Mouse (Mus musculus): Measurements from ENCODE around the gene Tsfm.
A peak's percentile ranks its signal among the peaks of the same experiment; 100 is the strongest.

The Tsfm gene

DNA sequence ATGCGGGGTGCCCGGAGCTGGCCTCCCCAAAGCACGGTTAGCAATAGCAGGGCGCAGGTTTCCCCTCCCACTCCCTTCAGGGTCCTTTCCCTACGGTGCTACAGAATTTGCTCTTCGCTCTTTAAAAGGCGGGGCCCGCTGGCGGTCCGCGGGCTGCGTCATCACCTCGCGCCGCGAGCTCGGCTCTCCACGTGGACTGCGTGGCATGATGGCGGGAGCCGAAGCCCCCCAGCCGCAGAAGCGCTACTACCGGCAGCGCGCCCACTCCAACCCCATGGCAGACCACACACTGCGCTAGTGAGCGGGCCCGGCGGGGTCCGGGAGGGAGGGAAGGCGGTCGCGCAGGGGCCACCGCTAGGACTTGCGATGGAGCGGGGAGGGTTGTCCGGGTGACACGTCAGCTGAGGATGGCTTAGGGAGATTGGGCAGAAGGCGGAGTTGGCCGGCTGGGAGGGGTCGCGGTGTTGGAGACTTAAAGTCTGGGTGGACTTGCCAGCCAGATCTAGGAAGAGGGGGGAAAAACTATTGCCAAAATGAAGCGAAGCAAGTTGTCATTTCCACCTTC, 11.2 kb upstream of the Tsfm start:
- DNase-seq (ENCODE audit: low read depth, low spot score): peak; percentile 83

GRCm38 (mm10) chr10:127041274-127041766, 10.7 kb upstream of the Tsfm start, which contains the start of the genes Mettl1 and Eef1akmt3:
Gene Mettl1, plus strand, starts transcription at chr10:127041414.
Gene Eef1akmt3, minus strand, starts transcription at chr10:127041513.
- DNase-seq (ENCODE audit: low read depth, low spot score): no peak

GRCm38 (mm10) chr10:127040569-127041214, 10.1 kb upstream of the Tsfm start:
- no peak for DNase-seq (ENCODE audit: low read depth, low spot score)

GRCm38 (mm10) chr10:127037641-127038040, 7.0 kb upstream of the Tsfm start:
- DNase-seq (ENCODE audit: low read depth, low spot score): no peak

GRCm38 (mm10) chr10:127036273-127036672, 5.6 kb upstream of the Tsfm start:
- DNase-seq (ENCODE audit: low read depth, low spot score): no peak

GRCm38 (mm10) chr10:127033301-127033741, 2.7 kb upstream of the Tsfm start:
- no peak for DNase-seq (ENCODE audit: low read depth, low spot score)

- no peak for DNase-seq (ENCODE audit: low read depth, low spot score)
Measured at GRCm38 (mm10) chr10:127018422-127018821, 12.2 kb downstream of the Tsfm start.

GRCm38 (mm10) chr10:127017071-127017470, 13.6 kb downstream of the Tsfm start:
- DNase-seq (ENCODE audit: low read depth, low spot score): no peak

GRCm38 (mm10) chr10:127016488-127016887, 14.2 kb downstream of the Tsfm start:
- no peak for DNase-seq (ENCODE audit: low read depth, low spot score)

DNA sequence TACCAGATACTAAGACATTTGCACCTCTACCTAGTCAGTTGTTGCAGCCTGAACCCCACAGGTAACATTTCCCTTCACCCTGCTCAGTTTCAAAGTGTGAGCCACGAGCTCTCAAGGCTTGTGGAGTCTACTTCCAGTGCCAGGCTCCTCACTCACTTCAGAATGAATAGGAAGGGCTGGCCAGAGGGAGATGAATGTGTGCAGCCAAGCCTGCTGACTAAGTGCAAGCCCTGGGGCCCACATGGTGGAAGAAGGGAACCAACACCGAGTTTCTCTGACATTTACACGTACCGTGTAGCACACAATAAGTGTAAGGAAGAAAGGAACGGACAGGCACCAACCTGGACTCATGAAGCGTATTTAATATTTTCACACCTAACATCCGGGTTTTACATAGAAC, 26.8 kb downstream of the Tsfm start:
- no peak for DNase-seq (ENCODE audit: low read depth, low spot score)

DNA sequence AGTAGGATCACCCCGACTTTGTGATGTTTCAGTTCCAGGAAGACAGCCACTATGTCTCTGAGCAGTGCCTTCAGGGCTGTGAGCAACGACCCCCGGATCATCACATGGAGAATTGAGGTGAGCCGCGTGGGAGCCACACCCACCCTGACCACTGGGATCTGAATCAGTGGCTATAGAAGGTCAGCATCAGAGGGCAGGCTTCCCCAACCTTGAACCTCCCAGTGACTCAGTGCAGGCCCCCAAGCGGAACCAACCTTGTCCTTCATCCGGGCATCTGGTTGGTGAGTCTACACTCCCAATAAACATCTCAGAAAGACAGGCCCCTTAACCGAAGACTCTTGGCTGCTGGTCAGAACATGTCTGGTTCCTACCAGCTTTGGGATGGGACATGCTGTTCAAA, 27.3 kb downstream of the Tsfm start:
- no peak for DNase-seq (ENCODE audit: low read depth, low spot score)

DNA sequence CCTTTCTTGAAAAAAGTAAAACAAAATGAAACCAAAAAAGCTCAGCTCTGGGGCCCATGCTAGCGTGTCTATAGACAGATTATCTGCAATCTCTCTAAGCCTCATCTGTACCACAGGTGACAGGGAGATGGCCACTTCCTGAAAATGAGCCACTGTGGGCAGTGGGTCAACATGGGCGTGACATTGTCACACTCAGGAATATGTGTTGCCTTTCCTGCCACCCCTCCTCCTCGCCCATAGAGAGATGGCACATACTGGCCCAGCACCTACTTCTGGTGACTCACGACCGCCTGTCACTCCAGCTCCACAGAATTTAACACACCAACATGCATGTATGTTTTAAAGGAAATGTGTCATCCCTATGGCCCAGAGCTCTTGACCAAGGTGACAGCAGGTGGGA, 27.9 kb downstream of the Tsfm start:
- DNase-seq (ENCODE audit: low read depth, low spot score): no peak

- DNase-seq (ENCODE audit: low read depth, low spot score): no peak
Measured at GRCm38 (mm10) chr10:127002056-127002455, 28.6 kb downstream of the Tsfm start.

- DNase-seq (ENCODE audit: low read depth, low spot score): no peak
Measured at GRCm38 (mm10) chr10:127001297-127001696, 29.3 kb downstream of the Tsfm start.

DNA sequence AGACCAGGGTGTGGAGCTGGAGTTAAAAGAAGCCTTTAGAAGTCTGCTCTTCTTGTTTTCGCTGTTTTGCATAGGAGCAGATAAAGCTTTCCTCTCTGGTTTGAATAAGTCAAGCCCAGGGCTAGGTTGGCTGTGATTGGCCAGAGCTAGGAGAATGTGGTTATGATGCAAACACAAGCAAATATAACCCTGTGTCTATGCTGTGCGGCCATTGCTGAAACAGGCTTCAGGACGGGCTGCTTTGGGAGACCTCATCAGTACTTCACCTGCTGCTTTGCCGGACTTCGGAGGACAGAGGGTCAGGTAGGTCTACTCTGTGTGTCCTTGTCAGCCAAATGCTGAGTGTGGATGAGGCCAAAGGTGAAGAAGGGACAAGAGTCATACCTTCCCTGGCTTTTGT, 30.1 kb downstream of the Tsfm start, which contains the start of gene Avil:
Gene Avil (plus strand): TSS at position 181 of the 400 bp plus-strand sequence.
- DNase-seq (ENCODE audit: low read depth, low spot score): no peak

GRCm38 (mm10) chr10:126997340-126998113, 33.1 kb downstream of the Tsfm start:
- no peak for DNase-seq (ENCODE audit: low read depth, low spot score)

- no peak for DNase-seq (ENCODE audit: low read depth, low spot score)
Measured at GRCm38 (mm10) chr10:126993621-126994020, 37.0 kb downstream of the Tsfm start.

DNA sequence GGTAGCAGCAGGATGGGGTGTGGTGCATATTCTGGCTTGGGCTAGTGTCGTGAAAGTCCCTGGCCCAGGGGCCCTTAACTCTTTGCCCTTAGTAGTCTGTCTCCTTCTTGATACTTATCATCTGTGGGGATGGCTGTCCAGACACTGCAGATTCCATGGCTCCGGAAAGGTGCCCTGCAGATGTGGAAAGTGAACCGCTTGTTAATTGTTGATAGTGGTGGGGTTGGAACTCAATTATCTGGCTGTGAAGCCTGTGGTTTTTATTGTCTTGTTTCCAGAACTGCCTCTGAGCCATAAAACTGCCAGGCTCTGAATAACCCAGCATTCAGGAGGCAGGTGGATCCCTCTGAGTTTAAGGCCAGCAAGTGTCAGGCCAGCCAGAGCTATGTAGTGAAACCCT, 39.0 kb downstream of the Tsfm start:
- no peak for DNase-seq (ENCODE audit: low read depth, low spot score)

DNA sequence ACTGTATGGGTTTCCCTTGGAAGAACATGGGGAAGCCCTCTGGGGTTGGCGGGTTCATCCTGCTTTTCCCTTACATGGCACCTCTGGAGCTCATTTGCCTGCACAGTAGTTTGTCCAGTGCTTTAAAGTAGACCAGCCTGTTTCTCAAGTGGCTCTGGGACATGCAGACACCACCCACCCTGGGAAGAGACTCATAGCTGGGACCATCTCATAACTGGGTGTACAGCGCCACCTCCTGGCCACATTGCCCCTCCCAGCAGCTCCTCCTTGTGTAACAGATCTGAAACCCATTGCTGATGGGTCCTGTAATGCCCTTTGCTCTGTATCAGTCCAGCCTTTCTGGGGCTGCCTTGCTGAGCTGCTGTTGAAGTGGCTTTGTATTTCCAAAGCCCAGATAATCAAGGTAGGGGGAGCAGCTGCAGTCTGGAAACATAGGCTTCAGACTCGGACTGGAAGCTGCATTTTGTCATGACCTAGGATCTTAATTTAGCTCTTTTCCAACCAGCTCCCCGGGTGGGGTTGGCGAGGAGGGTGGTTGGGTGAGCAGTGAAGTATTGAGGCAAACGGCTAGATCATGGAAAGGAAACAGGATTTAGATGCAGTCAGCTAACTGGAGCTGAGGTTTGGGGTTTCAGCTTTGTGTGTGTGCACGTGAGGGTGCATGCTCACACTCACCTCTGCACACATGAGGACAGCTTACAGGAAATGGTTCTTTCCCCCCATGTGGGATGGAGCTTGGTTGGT, 40.2 kb downstream of the Tsfm start:
- peak; percentile 62 for DNase-seq (ENCODE audit: low read depth, low spot score)

GRCm38 (mm10) chr10:126988513-126989165, 42.0 kb downstream of the Tsfm start:
- DNase-seq (ENCODE audit: low read depth, low spot score): no peak
